Mouse (Mus musculus): ENCODE data around the gene Mgat4b.

The Mgat4b gene

GRCm38 (mm10) chr11:50252166-50252565, 41.5 kb downstream of the Mgat4b start:
- no peak for DNase-seq (ENCODE audit: low read depth)

- no peak for DNase-seq (ENCODE audit: low read depth)
Measured at GRCm38 (mm10) chr11:50252684-50253265, 42.1 kb downstream of the Mgat4b start.

GRCm38 (mm10) chr11:50253393-50253792, 42.7 kb downstream of the Mgat4b start:
- DNase-seq (ENCODE audit: low read depth), result no peak

- DNase-seq (ENCODE audit: low read depth), result no peak
Measured at GRCm38 (mm10) chr11:50254010-50254580, 43.4 kb downstream of the Mgat4b start.

GRCm38 (mm10) chr11:50256615-50257014, 45.9 kb downstream of the Mgat4b start:
- DNase-seq (ENCODE audit: low read depth), result no peak

- DNase-seq (ENCODE audit: low read depth), result no peak
Measured at GRCm38 (mm10) chr11:50258310-50258709, 47.6 kb downstream of the Mgat4b start.

DNA sequence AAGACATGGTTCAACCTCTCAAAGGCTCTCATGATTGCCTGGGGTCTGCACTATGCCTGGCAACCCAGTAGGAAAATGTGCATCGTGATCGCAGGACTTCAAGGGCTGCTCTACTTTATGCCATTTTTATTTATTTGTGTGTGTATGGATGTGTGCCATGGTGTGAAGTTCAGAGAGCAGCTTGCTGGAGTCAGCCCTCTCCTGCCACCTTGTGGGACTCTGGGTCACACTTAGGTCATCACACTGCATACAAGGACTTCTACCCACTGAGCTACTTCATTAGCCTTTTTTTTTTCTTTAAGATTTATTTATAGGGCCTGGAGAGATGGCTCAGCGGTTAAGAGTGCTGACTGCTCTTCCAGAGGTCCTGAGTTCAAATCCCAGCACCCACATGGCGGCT, 51.3 kb downstream of the Mgat4b start:
- DNase-seq (ENCODE audit: low read depth), result peak; percentile 21

DNA sequence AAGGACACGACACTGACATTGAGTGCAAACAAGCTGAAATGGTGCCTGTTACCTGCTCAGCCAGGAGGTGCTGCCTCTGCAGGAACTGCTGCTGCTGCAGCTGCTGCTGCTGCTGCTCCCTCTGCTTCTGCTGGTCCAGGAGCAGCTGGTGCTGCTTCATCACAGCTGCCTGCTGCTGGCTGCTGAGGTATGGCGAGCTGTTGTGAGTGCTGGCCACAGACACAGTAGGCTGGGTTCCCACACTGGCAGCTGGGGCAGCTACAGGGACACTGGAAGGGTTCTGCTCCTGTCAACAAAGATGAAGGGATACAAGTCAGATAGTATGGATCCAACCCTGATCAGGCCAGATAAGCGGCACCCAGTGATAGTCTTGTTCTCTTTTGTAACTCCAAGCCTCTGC, 52.5 kb downstream of the Mgat4b start:
- no peak for DNase-seq (ENCODE audit: low read depth)

- no peak for DNase-seq (ENCODE audit: low read depth)
Measured at GRCm38 (mm10) chr11:50265931-50266330, 55.2 kb downstream of the Mgat4b start.

GRCm38 (mm10) chr11:50266997-50267396, 56.3 kb downstream of the Mgat4b start:
- no peak for DNase-seq (ENCODE audit: low read depth)

GRCm38 (mm10) chr11:50269163-50269562, 58.5 kb downstream of the Mgat4b start:
- no peak for DNase-seq (ENCODE audit: low read depth)

GRCm38 (mm10) chr11:50269885-50270284, 59.2 kb downstream of the Mgat4b start:
- no peak for DNase-seq (ENCODE audit: low read depth)

GRCm38 (mm10) chr11:50272819-50273218, 62.1 kb downstream of the Mgat4b start:
- no peak for DNase-seq (ENCODE audit: low read depth)

DNA sequence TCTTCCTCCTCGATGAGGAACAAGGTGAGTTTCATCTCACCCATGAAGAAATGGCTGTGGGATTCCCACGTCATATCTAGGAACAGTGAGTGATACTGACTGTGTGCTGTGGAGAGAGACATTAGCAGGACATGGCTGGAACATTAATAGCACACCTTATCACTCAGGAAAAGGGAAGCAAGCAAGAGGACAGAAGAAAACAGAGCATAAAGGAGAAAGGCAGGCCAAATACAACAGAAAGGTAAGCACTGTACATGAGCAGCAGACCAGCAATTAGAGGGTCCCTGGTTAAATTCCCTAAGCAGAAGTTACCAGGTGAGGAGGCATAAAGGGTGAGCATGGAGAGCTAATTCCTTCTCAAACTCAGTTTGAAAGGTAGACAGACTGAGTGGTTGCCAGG, 64.4 kb downstream of the Mgat4b start:
- DNase-seq (ENCODE audit: low read depth), result no peak

DNA sequence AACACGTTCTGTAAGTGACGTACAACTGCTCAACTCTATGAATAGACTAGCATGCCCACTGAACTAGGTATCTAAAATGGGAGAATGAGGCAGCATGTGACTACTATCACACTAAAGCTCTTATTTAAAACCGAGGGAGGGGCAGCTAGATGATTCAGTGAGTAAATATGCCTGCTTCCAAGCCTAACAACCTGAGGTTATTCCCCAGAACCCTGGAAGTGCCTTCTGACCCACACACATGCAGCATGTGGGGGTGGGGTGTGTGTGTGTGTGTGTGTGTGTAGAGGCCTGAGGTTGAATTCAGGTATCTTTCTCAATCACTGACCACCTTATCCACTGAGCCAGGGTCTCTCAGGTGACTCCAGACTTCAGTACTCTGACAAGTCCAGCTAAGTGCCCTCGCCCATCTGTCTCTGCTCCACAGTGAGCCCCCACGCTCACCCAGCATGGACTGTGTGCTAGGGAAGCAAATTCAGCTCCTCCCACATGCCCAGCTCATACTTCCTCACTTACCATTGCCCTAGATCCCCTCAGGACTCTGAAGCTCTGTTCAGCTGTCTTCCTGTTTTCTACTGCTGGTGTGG, 65.0 kb downstream of the Mgat4b start:
- no peak for DNase-seq (ENCODE audit: low read depth)

GRCm38 (mm10) chr11:50277025-50277424, 66.3 kb downstream of the Mgat4b start:
- DNase-seq (ENCODE audit: low read depth), result no peak

- DNase-seq (ENCODE audit: low read depth), result no peak
Measured at GRCm38 (mm10) chr11:50277706-50278105, 67.0 kb downstream of the Mgat4b start.

- DNase-seq (ENCODE audit: low read depth), result no peak
Measured at GRCm38 (mm10) chr11:50279005-50279404, 68.3 kb downstream of the Mgat4b start.

GRCm38 (mm10) chr11:50280053-50280452, 69.4 kb downstream of the Mgat4b start:
- DNase-seq (ENCODE audit: low read depth), result no peak
